Mouse (Mus musculus): ENCODE results near the gene Abhd12. TPM values are rescaled to one million over a fixed set of nuclear protein-coding genes. Genes with fewer than 3 reads are reported as not detected.
A peak's percentile ranks its signal among the peaks of the same experiment; 100 is the strongest.

Abhd12 gene
- polyA plus RNA-seq, 1 experiment from 2014 or later = 67.7 TPM

GRCm38 (mm10) chr2:150875226-150875625, 29.3 kb downstream of the Abhd12 start:
- Histone ChIP-seq H3K27me3 (no peaks in the 10 kb centered on the region), H3K4me1 (no peaks in the 10 kb centered on the region), H3K4me2 (replicated peaks) (no peak overlapping the region), H3K9me3 (no peaks in the 10 kb centered on the region), H3K27ac (no peak overlapping the region), H3K36me3 (no peaks in the 10 kb centered on the region), H3K4me3 (no peak overlapping the region), H3K9ac (no peak overlapping the region)
- no peak for ATAC-seq (ENCODE audit: insufficient number of reproducible peaks, insufficient read depth, low FRiP score, low TSS enrichment)
- 100% methylated on average over 1 of the region's 1 CpGs for WGBS

- Histone ChIP-seq H3K4me2 (replicated peaks) (no peak overlapping the region), H3K9ac (no peak overlapping the region), H3K27ac (no peak overlapping the region), H3K4me1 (no peaks in the 10 kb centered on the region), H3K9me3 (no peaks in the 10 kb centered on the region), H3K4me3 (no peak overlapping the region), H3K36me3 (no peaks in the 10 kb centered on the region), H3K27me3 (no peaks in the 10 kb centered on the region)
- ATAC-seq (ENCODE audit: insufficient number of reproducible peaks, insufficient read depth, low FRiP score, low TSS enrichment) = no peak
- WGBS = 86% methylated on average over 1 of the region's 1 CpGs
These were observed 30.0 kb downstream of the Abhd12 start for GRCm38 (mm10) chr2:150874508-150874907.

- Histone ChIP-seq H3K4me2 (replicated peaks) (no peak overlapping the region), H3K4me3 (no peak overlapping the region), H3K27ac (no peak overlapping the region), H3K27me3 (no peaks in the 10 kb centered on the region), H3K36me3 (no peaks in the 10 kb centered on the region), H3K9ac (no peak overlapping the region), H3K4me1 (no peaks in the 10 kb centered on the region), H3K9me3 (no peaks in the 10 kb centered on the region)
- WGBS = 100% methylated on average over 1 of the region's 1 CpGs
- ATAC-seq (ENCODE audit: insufficient number of reproducible peaks, insufficient read depth, low FRiP score, low TSS enrichment) = no peak
These were observed 35.1 kb downstream of the Abhd12 start for GRCm38 (mm10) chr2:150869446-150869845.

DNA sequence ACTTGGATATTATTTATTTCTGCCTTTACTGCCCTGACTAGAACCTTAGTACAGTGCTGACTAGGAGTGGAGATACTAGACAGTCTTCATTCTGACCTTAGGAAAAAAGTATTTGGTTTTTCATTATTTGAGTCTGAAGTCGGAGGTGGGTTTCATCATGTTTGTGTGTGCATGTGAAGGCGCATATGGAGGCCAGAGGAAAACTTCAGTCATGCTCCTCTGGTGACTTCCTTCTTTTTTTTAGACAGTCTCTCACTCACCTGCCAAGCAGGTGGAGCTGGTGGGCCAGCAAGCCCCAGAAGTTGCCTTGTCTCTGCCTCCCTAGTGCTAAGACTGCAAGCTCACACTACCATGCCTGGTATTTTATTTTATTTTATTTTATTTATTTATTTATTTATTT, 37.5 kb downstream of the Abhd12 start:
- no peak for ATAC-seq (ENCODE audit: insufficient number of reproducible peaks, insufficient read depth, low FRiP score, low TSS enrichment)
- Histone ChIP-seq H3K4me2 (replicated peaks) (no peak overlapping the region), H3K27ac (no peak overlapping the region), H3K36me3 (no peaks in the 10 kb centered on the region), H3K9me3 (no peaks in the 10 kb centered on the region), H3K27me3 (no peaks in the 10 kb centered on the region), H3K4me1 (no peaks in the 10 kb centered on the region), H3K4me3 (no peak overlapping the region), H3K9ac (no peak overlapping the region)
- 98% methylated on average over 2 of the region's 2 CpGs for WGBS

GRCm38 (mm10) chr2:150861128-150861527, 43.4 kb downstream of the Abhd12 start:
- WGBS = 86% methylated on average over 2 of the region's 2 CpGs
- Histone ChIP-seq H3K27ac (no peak overlapping the region), H3K4me1 (no peaks in the 10 kb centered on the region), H3K9ac (no peak overlapping the region), H3K27me3 (no peaks in the 10 kb centered on the region), H3K4me2 (replicated peaks) (no peak overlapping the region), H3K9me3 (no peaks in the 10 kb centered on the region), H3K4me3 (no peak overlapping the region), H3K36me3 (no peaks in the 10 kb centered on the region)
- no peak for ATAC-seq (ENCODE audit: insufficient number of reproducible peaks, insufficient read depth, low FRiP score, low TSS enrichment)

DNA sequence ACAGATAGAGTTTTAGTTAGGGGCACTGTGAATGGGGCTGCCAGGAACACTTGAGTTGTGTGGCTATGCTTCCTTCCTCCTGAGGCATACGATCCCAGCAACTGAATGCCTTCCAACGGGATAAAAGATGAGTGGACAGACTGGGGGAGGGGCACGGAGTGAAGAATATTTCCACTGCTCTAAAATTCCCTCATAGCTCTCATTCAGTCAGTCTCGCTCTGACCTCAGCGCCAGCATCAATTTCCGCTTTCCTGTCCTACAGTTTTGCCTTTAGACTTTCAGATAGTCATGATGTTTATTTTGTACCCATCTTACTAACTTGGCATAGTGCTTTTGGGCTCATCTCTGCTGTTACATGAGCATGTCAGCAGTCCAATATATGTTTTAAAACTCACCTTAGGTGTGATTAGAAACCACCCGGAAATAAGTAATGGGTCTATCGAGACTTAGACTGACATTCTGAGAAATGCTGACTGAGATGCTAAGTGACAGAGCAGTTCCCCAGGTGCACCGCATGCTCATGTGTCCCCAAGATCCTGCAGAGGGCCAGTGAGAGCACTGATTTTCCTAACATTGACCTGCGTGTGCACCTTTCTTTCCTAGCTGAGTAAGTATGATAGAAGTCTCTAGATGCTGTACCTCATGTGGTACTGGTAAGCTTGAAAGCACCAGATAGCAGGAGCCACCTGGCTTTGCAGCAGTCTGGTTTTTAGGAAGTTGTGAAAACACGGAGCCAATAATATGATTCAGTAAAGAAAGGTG, 44.7 kb downstream of the Abhd12 start:
- WGBS = 76% methylated on average over 11 of the region's 11 CpGs
- Histone ChIP-seq H3K9me3 (no peaks in the 10 kb centered on the region), H3K4me2 (replicated peaks) (no peak overlapping the region), H3K4me1 (no peaks in the 10 kb centered on the region), H3K27ac (no peak overlapping the region), H3K27me3 (no peaks in the 10 kb centered on the region), H3K36me3 (no peaks in the 10 kb centered on the region), H3K9ac (no peak overlapping the region), H3K4me3 (no peak overlapping the region)
- ATAC-seq (ENCODE audit: insufficient number of reproducible peaks, insufficient read depth, low FRiP score, low TSS enrichment) = no peak

- Histone ChIP-seq H3K4me1 (no peaks in the 10 kb centered on the region), H3K27ac (no peak overlapping the region), H3K4me3 (no peak overlapping the region), H3K36me3 (no peaks in the 10 kb centered on the region), H3K4me2 (replicated peaks) (no peak overlapping the region), H3K9me3 (no peaks in the 10 kb centered on the region), H3K9ac (no peak overlapping the region), H3K27me3 (no peaks in the 10 kb centered on the region)
- 88% methylated on average over 9 of the region's 9 CpGs for WGBS
- no peak for ATAC-seq (ENCODE audit: insufficient number of reproducible peaks, insufficient read depth, low FRiP score, low TSS enrichment)
These were observed 45.6 kb downstream of the Abhd12 start for GRCm38 (mm10) chr2:150858724-150859487.

DNA sequence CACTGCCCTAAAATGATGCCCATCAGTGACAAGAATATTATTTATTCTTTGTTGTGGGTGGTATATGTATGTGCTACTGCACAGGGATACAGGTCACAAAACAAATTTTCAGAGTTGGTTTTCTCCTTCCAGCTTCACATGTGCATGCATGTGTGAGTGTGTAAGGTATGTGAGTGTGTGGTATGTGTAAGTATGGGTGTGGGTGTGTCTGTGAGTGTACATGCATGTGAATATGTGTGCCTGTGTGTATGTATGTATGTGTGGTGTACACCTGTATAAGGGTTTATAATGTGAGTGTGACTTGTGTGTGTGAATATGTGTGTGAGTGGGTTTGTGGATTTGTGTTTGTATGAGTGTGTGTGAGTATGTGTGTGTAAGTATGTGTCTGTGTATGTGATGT, 49.4 kb downstream of the Abhd12 start:
- Histone ChIP-seq H3K9ac (no peak overlapping the region), H3K4me2 (replicated peaks) (no peak overlapping the region), H3K9me3 (no peaks in the 10 kb centered on the region), H3K4me1 (no peaks in the 10 kb centered on the region), H3K27ac (no peak overlapping the region), H3K4me3 (no peak overlapping the region), H3K27me3 (no peaks in the 10 kb centered on the region), H3K36me3 (no peaks in the 10 kb centered on the region)
- ATAC-seq (ENCODE audit: insufficient number of reproducible peaks, insufficient read depth, low FRiP score, low TSS enrichment) = 0 out of 2 replicates have a peak, but pooled peaks have one; percentile 14

GRCm38 (mm10) chr2:150851251-150851650, 53.3 kb downstream of the Abhd12 start:
- ATAC-seq (ENCODE audit: insufficient number of reproducible peaks, insufficient read depth, low FRiP score, low TSS enrichment) = no peak
- 70% methylated on average over 9 of the region's 9 CpGs for WGBS
- Histone ChIP-seq H3K36me3 (no peaks in the 10 kb centered on the region), H3K9ac (no peak overlapping the region), H3K4me3 (no peak overlapping the region), H3K9me3 (no peaks in the 10 kb centered on the region), H3K4me1 (no peaks in the 10 kb centered on the region), H3K27ac (no peak overlapping the region), H3K4me2 (replicated peaks) (no peak overlapping the region), H3K27me3 (no peaks in the 10 kb centered on the region)

- H3K4me2 ChIP-seq (replicated peaks) = no peak overlapping the region
- H3K36me3 ChIP-seq = no peaks in the 10 kb centered on the region
- H3K4me3 ChIP-seq = no peak overlapping the region
- 75% methylated on average over 8 of the region's 8 CpGs for WGBS
- no peaks in the 10 kb centered on the region for H3K27me3 ChIP-seq
- H3K9ac ChIP-seq = no peak overlapping the region
- no peak for ATAC-seq (ENCODE audit: insufficient number of reproducible peaks, insufficient read depth, low FRiP score, low TSS enrichment)
- H3K9me3 ChIP-seq = no peaks in the 10 kb centered on the region
- H3K4me1 ChIP-seq = no peaks in the 10 kb centered on the region
- no peak overlapping the region for H3K27ac ChIP-seq
These were observed 57.0 kb downstream of the Abhd12 start for GRCm38 (mm10) chr2:150847436-150847995.

- 76% methylated on average over 1 of the region's 1 CpGs for WGBS
- no peaks in the 10 kb centered on the region for H3K4me1 ChIP-seq
These were observed 59.7 kb downstream of the Abhd12 start for GRCm38 (mm10) chr2:150844798-150845197.

GRCm38 (mm10) chr2:150842049-150842461, 62.5 kb downstream of the Abhd12 start:
- no peaks in the 10 kb centered on the region for H3K27me3 ChIP-seq
- ATAC-seq (ENCODE audit: insufficient number of reproducible peaks, insufficient read depth, low FRiP score, low TSS enrichment) = no peak
- H3K4me1 ChIP-seq = no peaks in the 10 kb centered on the region
- no peak overlapping the region for H3K27ac ChIP-seq
- WGBS = 78% methylated on average over 7 of the region's 7 CpGs
- no peak overlapping the region for H3K9ac ChIP-seq
- H3K4me3 ChIP-seq = no peak overlapping the region
- H3K36me3 ChIP-seq = 0 out of 2 replicates have a peak, but pooled peaks cover 10% of the 10 kb centered on the region
- H3K4me2 ChIP-seq (replicated peaks) = no peak overlapping the region
- no peaks in the 10 kb centered on the region for H3K9me3 ChIP-seq

More at GRCm38 (mm10) chr2:150844798-150845197, 59.7 kb downstream of the Abhd12 start:
- Histone ChIP-seq H3K4me2 (replicated peaks) (no peak overlapping the region), H3K27me3 (no peaks in the 10 kb centered on the region), H3K27ac (no peak overlapping the region), H3K9me3 (no peaks in the 10 kb centered on the region), H3K4me3 (no peak overlapping the region), H3K9ac (no peak overlapping the region), H3K36me3 (no peaks in the 10 kb centered on the region)
- ATAC-seq (ENCODE audit: insufficient number of reproducible peaks, insufficient read depth, low FRiP score, low TSS enrichment) = no peak
